Mouse (Mus musculus): ENCODE results near the gene Usp7.
"Not testable (repeated sequence)": the region's sequence is repeated elsewhere in the genome, so short reads cannot be mapped to it uniquely, and the experiment has no call there.

Usp7 gene

GRCm38 (mm10) chr16:8757586-8757985 is 34.5 kb downstream of the Usp7 start:
- DNase-seq (ENCODE audit: extremely low read depth, insufficient read length, low spot score): not testable (repeated sequence)

- no peak for DNase-seq (ENCODE audit: extremely low read depth, insufficient read length, low spot score)
Observed at GRCm38 (mm10) chr16:8752334-8752733, 39.8 kb downstream of the Usp7 start.

- no peak for DNase-seq (ENCODE audit: extremely low read depth, insufficient read length, low spot score)
Observed at GRCm38 (mm10) chr16:8751555-8752235, 40.4 kb downstream of the Usp7 start.

GRCm38 (mm10) chr16:8748904-8749303 is 43.2 kb downstream of the Usp7 start:
- peak; percentile 57 for DNase-seq (ENCODE audit: extremely low read depth, insufficient read length, low spot score)

GRCm38 (mm10) chr16:8748175-8748846 is 43.8 kb downstream of the Usp7 start:
- peak; percentile 78 for DNase-seq (ENCODE audit: extremely low read depth, insufficient read length, low spot score)

GRCm38 (mm10) chr16:8747772-8748171 is 44.3 kb downstream of the Usp7 start:
- no peak for DNase-seq (ENCODE audit: extremely low read depth, insufficient read length, low spot score)

- DNase-seq (ENCODE audit: extremely low read depth, insufficient read length, low spot score): no peak
Observed at GRCm38 (mm10) chr16:8746509-8746908, 45.6 kb downstream of the Usp7 start.

- DNase-seq (ENCODE audit: extremely low read depth, insufficient read length, low spot score): no peak
Observed at GRCm38 (mm10) chr16:8745751-8746150, 46.4 kb downstream of the Usp7 start.

- no peak for DNase-seq (ENCODE audit: extremely low read depth, insufficient read length, low spot score)
Observed at GRCm38 (mm10) chr16:8743989-8744388, 48.1 kb downstream of the Usp7 start.

GRCm38 (mm10) chr16:8741697-8742096 is 50.4 kb downstream of the Usp7 start:
- no peak for DNase-seq (ENCODE audit: extremely low read depth, insufficient read length, low spot score)

- DNase-seq (ENCODE audit: extremely low read depth, insufficient read length, low spot score): no peak
Observed at GRCm38 (mm10) chr16:8741110-8741509, 51.0 kb downstream of the Usp7 start.

- peak; percentile 82 for DNase-seq (ENCODE audit: extremely low read depth, insufficient read length, low spot score)
Observed at GRCm38 (mm10) chr16:8738542-8739514, 53.3 kb downstream of the Usp7 start.

GRCm38 (mm10) chr16:8737666-8738541 is 54.2 kb downstream of the Usp7 start:
- peak; percentile 58 for DNase-seq (ENCODE audit: extremely low read depth, insufficient read length, low spot score)

- no peak for DNase-seq (ENCODE audit: extremely low read depth, insufficient read length, low spot score)
Observed at GRCm38 (mm10) chr16:8737341-8737665, 54.8 kb downstream of the Usp7 start.

- no peak for DNase-seq (ENCODE audit: extremely low read depth, insufficient read length, low spot score)
Observed at GRCm38 (mm10) chr16:8736757-8737156, 55.4 kb downstream of the Usp7 start.

GRCm38 (mm10) chr16:8736032-8736431 is 56.1 kb downstream of the Usp7 start:
- DNase-seq (ENCODE audit: extremely low read depth, insufficient read length, low spot score): no peak

- DNase-seq (ENCODE audit: extremely low read depth, insufficient read length, low spot score): no peak
Observed at GRCm38 (mm10) chr16:8734693-8735092, 57.4 kb downstream of the Usp7 start.

GRCm38 (mm10) chr16:8733624-8734023 is 58.5 kb downstream of the Usp7 start:
- no peak for DNase-seq (ENCODE audit: extremely low read depth, insufficient read length, low spot score)

GRCm38 (mm10) chr16:8732450-8732849 is 59.7 kb downstream of the Usp7 start:
- DNase-seq (ENCODE audit: extremely low read depth, insufficient read length, low spot score): not testable (repeated sequence)

- no peak for DNase-seq (ENCODE audit: extremely low read depth, insufficient read length, low spot score)
Observed at GRCm38 (mm10) chr16:8731630-8732029, 60.5 kb downstream of the Usp7 start.

Measured in 3134 (cell line).